Mouse (Mus musculus): ENCODE measurements around the gene Faap100. TPM values are rescaled to one million over a fixed set of nuclear protein-coding genes. Genes with fewer than 3 reads are reported as not detected.
"Not testable (repeated sequence)": the region's sequence is repeated elsewhere in the genome, so short reads cannot be mapped to it uniquely, and the experiment has no call there.

Faap100 gene
- polyA plus RNA-seq, 1 experiment from 2014 or later = 22.8 TPM

- Histone ChIP-seq H3K36me3 (ENCODE audit: control insufficient read depth, insufficient read depth, low read length) (peaks cover 8% of the 10 kb centered on the region; the same call in 1 of the 2 replicates), H3K27ac (ENCODE audit: low read depth, low read length) (peak overlapping the region; percentile 99), H3K9ac (ENCODE audit: low read depth, low read length) (peak overlapping the region; percentile 100), H3K4me3 (ENCODE audit: low read depth, low read length) (peak overlapping the region; percentile 100), H3K9me3 (ENCODE audit: control insufficient read depth, low read length) (no peaks in the 10 kb centered on the region), H3K4me2 (peak overlapping the region; percentile 95), H3K4me1 (replicated peaks; ENCODE audit: control insufficient read depth, insufficient read depth, low read length) (peaks cover 62% of the 10 kb centered on the region), H3K27me3 (replicated peaks; ENCODE audit: control insufficient read depth, insufficient read depth, low read length) (no peaks in the 10 kb centered on the region)
- DNase-seq (ENCODE audit: low spot score) = no peak
- 34% methylated on average over 11 of the region's 11 CpGs for WGBS
- no peak for ATAC-seq (replicated peaks; ENCODE audit: low FRiP score)
Measured at GRCm38 (mm10) chr11:120350711-120351110, 27.9 kb downstream of the Faap100 start.

DNA sequence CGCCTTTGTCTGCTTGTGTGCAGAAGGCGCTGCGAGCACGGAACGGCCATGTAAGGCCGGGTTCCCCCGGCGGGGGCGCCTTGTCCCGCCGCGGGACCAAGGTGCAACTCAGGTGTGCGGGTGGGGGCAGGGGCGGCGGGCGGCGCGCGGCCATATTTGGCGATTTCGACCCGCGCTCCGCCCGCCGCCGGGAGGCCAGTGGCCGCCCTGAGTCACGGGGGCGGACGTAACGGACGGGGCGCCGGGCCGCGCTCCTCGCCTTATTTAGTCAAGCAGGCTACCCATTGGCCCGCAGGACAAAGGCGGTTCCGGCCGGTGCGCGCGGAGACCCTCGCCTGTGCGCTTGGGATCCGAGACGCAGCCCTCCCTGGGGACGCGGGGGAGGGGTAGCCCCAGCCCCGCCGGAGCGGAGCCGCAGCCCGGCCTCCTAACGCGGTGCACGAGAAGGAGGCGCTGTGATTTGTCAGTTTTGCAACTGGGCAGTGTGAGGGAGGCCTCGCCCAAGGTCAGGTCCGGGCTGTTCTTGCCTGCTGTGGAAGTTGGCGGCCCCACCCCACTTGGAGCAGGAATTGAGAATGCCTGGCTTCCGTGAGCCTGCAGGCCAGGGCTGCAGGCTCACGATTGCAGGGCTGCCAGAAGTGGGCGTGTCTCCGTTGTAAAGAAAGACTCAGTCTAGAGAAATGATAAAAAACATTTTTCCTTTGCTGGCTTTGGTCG lies 28.4 kb downstream of the Faap100 start:
- Histone ChIP-seq H3K9ac (ENCODE audit: low read depth, low read length) (peak overlapping the region; percentile 100), H3K27me3 (replicated peaks; ENCODE audit: control insufficient read depth, insufficient read depth, low read length) (no peaks in the 10 kb centered on the region), H3K9me3 (ENCODE audit: control insufficient read depth, low read length) (no peaks in the 10 kb centered on the region), H3K36me3 (ENCODE audit: control insufficient read depth, insufficient read depth, low read length) (peaks cover 11% of the 10 kb centered on the region), H3K4me2 (peak overlapping the region; percentile 95), H3K4me3 (ENCODE audit: low read depth, low read length) (peak overlapping the region; percentile 100), H3K4me1 (replicated peaks; ENCODE audit: control insufficient read depth, insufficient read depth, low read length) (peaks cover 58% of the 10 kb centered on the region), H3K27ac (ENCODE audit: low read depth, low read length) (peak overlapping the region; percentile 99)
- WGBS = under 1% methylated on average over 68 of the region's 68 CpGs
- ATAC-seq (replicated peaks; ENCODE audit: low FRiP score) (peak; percentile 35), DNase-seq (ENCODE audit: low spot score) (peak; percentile 86)

DNA sequence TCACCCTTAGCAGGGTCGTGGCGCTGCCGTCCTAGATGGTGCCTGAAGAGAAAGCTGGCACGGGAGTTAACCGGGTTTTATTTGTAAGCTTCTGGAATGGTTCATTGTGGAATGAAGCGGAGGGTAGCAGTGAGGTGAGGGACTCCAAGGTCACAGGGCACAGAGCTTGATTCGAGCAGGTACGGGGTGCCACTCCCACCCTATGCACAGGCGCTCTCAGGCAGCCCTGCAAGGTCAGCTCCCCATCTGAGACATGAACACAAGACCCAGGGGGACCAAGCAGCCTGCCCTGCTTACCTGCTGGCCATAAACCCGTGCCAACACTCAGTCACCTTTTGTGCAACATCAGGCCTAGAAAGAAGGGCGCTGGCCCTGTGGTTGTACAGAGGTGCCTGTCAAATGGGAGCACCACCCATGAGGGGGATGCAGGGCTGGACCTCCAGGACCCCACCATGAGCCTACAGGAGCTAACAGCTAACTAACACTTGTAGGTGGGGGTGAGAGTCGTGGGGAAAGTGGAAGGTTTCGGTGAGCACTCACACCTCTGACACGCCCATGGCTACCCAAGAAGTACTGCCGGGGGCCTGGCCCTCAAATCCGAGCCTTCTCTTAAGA lies 29.1 kb downstream of the Faap100 start:
- Histone ChIP-seq H3K27me3 (replicated peaks; ENCODE audit: control insufficient read depth, insufficient read depth, low read length) (no peaks in the 10 kb centered on the region), H3K9me3 (ENCODE audit: control insufficient read depth, low read length) (no peaks in the 10 kb centered on the region), H3K36me3 (ENCODE audit: control insufficient read depth, insufficient read depth, low read length) (peaks cover 14% of the 10 kb centered on the region), H3K4me1 (replicated peaks; ENCODE audit: control insufficient read depth, insufficient read depth, low read length) (peaks cover 51% of the 10 kb centered on the region), H3K27ac (ENCODE audit: low read depth, low read length) (peak overlapping the region; percentile 99), H3K4me2 (peak overlapping the region; percentile 95), H3K9ac (ENCODE audit: low read depth, low read length) (peak overlapping the region; percentile 100), H3K4me3 (ENCODE audit: low read depth, low read length) (peak overlapping the region; percentile 100)
- DNase-seq (ENCODE audit: low spot score) = no peak
- WGBS = 3% methylated on average over 16 of the region's 16 CpGs
- no peak for ATAC-seq (replicated peaks; ENCODE audit: low FRiP score)

GRCm38 (mm10) chr11:120348684-120349370 lies 29.7 kb downstream of the Faap100 start:
- H3K4me2 ChIP-seq = peak overlapping the region; percentile 95
- peak overlapping the region; percentile 100 for H3K4me3 ChIP-seq (ENCODE audit: low read depth, low read length)
- H3K4me1 ChIP-seq (replicated peaks; ENCODE audit: control insufficient read depth, insufficient read depth, low read length) = peaks cover 47% of the 10 kb centered on the region
- H3K9me3 ChIP-seq (ENCODE audit: control insufficient read depth, low read length) = no peaks in the 10 kb centered on the region
- ATAC-seq (replicated peaks; ENCODE audit: low FRiP score) (peak; percentile 18), DNase-seq (ENCODE audit: low spot score) (no peak)
- H3K27ac ChIP-seq (ENCODE audit: low read depth, low read length) = peak overlapping the region; percentile 99
- H3K27me3 ChIP-seq (replicated peaks; ENCODE audit: control insufficient read depth, insufficient read depth, low read length) = no peaks in the 10 kb centered on the region
- WGBS = 1% methylated on average over 47 of the region's 53 CpGs
- H3K9ac ChIP-seq (ENCODE audit: low read depth, low read length) = peak overlapping the region; percentile 100
- peaks cover 14% of the 10 kb centered on the region for H3K36me3 ChIP-seq (ENCODE audit: control insufficient read depth, insufficient read depth, low read length)

- WGBS = 2% methylated on average over 98 of the region's 103 CpGs
- Histone ChIP-seq H3K9me3 (ENCODE audit: control insufficient read depth, low read length) (no peaks in the 10 kb centered on the region), H3K9ac (ENCODE audit: low read depth, low read length) (peak within 1 kb of the TSS; percentile 100), H3K4me3 (ENCODE audit: low read depth, low read length) (peak within 1 kb of the TSS; percentile 100), H3K4me1 (replicated peaks; ENCODE audit: control insufficient read depth, insufficient read depth, low read length) (peaks cover 39% of the 10 kb centered on the region), H3K36me3 (ENCODE audit: control insufficient read depth, insufficient read depth, low read length) (peaks cover 14% of the 10 kb centered on the region), H3K27me3 (replicated peaks; ENCODE audit: control insufficient read depth, insufficient read depth, low read length) (no peaks in the 10 kb centered on the region), H3K4me2 (peak within 1 kb of the TSS; percentile 95), H3K27ac (ENCODE audit: low read depth, low read length) (peak within 1 kb of the TSS; percentile 99)
- DNase-seq (ENCODE audit: low spot score) = peak; percentile 88
- peak; percentile 79 for ATAC-seq (replicated peaks; ENCODE audit: low FRiP score)
Measured at GRCm38 (mm10) chr11:120347791-120348683, 30.5 kb downstream of the Faap100 start, which contains the start of gene Actg1. TSS of gene Actg1 (minus strand) at chr11:120348542.

GRCm38 (mm10) chr11:120347301-120347700 lies 31.3 kb downstream of the Faap100 start:
- Histone ChIP-seq H3K9me3 (ENCODE audit: control insufficient read depth, low read length) (no peaks in the 10 kb centered on the region), H3K4me2 (peak overlapping the region; percentile 95), H3K36me3 (ENCODE audit: control insufficient read depth, insufficient read depth, low read length) (peaks cover 14% of the 10 kb centered on the region), H3K4me1 (replicated peaks; ENCODE audit: control insufficient read depth, insufficient read depth, low read length) (peaks cover 33% of the 10 kb centered on the region), H3K9ac (ENCODE audit: low read depth, low read length) (peak overlapping the region; percentile 100), H3K4me3 (ENCODE audit: low read depth, low read length) (peak overlapping the region; percentile 100), H3K27me3 (replicated peaks; ENCODE audit: control insufficient read depth, insufficient read depth, low read length) (no peaks in the 10 kb centered on the region), H3K27ac (ENCODE audit: low read depth, low read length) (peak overlapping the region; percentile 99)
- no peak for DNase-seq (ENCODE audit: low spot score)
- ATAC-seq (replicated peaks; ENCODE audit: low FRiP score) = no peak
- 5% methylated on average over 10 of the region's 10 CpGs for WGBS

DNA sequence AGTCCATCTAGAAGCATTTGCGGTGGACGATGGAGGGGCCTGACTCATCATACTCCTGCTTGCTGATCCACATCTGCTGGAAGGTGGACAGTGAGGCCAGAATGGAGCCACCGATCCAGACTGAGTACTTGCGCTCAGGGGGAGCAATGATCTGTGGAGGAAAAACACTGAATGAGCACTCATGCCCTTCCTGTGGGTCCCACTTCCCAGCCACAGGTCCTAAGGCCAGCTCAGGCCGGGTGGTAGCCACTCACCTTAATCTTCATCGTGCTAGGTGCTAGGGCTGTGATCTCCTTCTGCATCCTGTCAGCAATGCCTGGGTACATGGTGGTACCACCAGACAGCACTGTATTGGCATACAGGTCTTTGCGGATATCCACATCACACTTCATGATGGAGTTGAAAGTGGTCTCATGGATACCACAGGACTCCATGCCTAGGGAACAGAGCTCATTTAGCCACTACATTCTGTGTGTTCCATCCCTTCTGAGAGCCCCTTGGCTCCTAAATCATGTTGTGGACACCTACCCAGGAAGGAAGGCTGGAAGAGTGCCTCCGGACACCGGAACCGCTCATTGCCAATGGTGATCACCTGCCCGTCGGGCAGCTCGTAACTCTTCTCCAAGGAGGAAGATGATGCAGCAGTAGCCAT lies 32.1 kb downstream of the Faap100 start:
- Histone ChIP-seq H3K4me1 (replicated peaks; ENCODE audit: control insufficient read depth, insufficient read depth, low read length) (peaks cover 31% of the 10 kb centered on the region), H3K9ac (ENCODE audit: low read depth, low read length) (peak overlapping the region; percentile 56), H3K4me3 (ENCODE audit: low read depth, low read length) (peak overlapping the region; percentile 40), H3K4me2 (peak overlapping the region; percentile 70), H3K36me3 (ENCODE audit: control insufficient read depth, insufficient read depth, low read length) (peaks cover 14% of the 10 kb centered on the region)
- DNase-seq (ENCODE audit: low spot score); H3K27me3 ChIP-seq (replicated peaks; ENCODE audit: control insufficient read depth, insufficient read depth, low read length); H3K27ac ChIP-seq (ENCODE audit: low read depth, low read length); ATAC-seq (replicated peaks; ENCODE audit: low FRiP score); H3K9me3 ChIP-seq (ENCODE audit: control insufficient read depth, low read length): not testable (repeated sequence)
- 73% methylated on average over 11 of the region's 13 CpGs for WGBS

Data from liver, embryonic 11.5 days (tissue).